Mouse (Mus musculus): Measurements from ENCODE around the gene Sirpa. TPM values are rescaled to one million over a fixed set of nuclear protein-coding genes. Genes with fewer than 3 reads are reported as not detected.

Sirpa gene
- total and polyA plus RNA-seq, 3 experiments: not detected

DNA sequence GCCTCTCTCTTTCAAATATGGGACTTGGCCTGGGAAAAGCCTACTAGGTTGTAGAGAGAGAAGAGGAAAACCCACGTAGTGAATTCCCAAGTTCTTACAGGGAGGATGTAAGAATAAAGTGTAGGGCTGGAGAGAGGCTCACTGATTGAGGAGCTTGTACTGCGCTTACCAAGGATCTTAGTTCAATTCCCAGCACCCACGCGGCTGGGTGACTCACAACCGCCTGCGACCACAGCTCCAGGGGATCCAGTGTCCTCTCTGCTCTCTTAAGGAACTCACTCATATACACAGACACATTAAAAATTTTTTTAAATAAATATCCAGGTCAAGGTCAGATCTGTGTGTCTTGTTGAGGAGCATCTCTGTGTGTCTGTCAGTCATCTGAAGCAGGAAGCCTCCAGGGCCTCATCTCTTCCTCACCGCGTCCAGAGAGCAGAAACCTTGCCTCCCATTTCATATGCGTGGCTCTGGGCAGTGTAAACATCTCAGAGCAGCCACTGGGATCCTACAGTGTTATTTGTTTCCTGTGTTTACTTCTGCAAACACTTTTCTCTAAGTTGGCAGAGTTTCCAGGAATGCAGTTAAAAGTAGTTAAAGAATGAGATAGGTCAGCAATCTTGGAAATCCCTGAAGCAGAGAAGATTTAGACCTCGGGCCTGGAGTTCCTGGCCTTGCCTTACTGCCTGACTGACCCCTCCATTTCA lies 22.0 kb downstream of the Sirpa start:
- no peaks in the 10 kb centered on the region for H3K36me3 ChIP-seq (ENCODE audit: control insufficient read depth in 1 of 2, insufficient read depth in 2 of 2, low read length in 2 of 2)
- H3K79me2 ChIP-seq (ENCODE audit: control insufficient read depth, insufficient read depth, low read length, poor library complexity): no peaks in the 10 kb centered on the region
- TF ChIP-seq NRF1 (IDR thresholded peaks at IDR 0.05; ENCODE audit: insufficient read depth, low read depth, low read length, poor library complexity, severe bottlenecking) (no peak), MYC (IDR thresholded peaks at IDR 0.05; ENCODE audit: low read depth, low read length) (no peak), KAT2A (conservative IDR thresholded peaks at IDR 0.05; ENCODE audit: low read depth, low read length) (no peak), GATA1 (IDR thresholded peaks at IDR 0.05; ENCODE audit: low read depth, low read length) (no peak), POLR2A (IDR thresholded peaks at IDR 0.05; ENCODE audit: control insufficient read depth in 1 of 2, insufficient read depth in 1 of 2, low read depth in 1 of 2, low read length in 2 of 2, poor library complexity in 1 of 2) (no peak), SIN3A (IDR thresholded peaks at IDR 0.05; ENCODE audit: low read length) (no peak), BHLHE40 (IDR thresholded peaks at IDR 0.05; ENCODE audit: borderline replicate concordance, low read depth, low read length) (no peak), ZNF384 (IDR thresholded peaks at IDR 0.05; ENCODE audit: low read depth, low read length) (no peak), POLR2AphosphoS5 (IDR thresholded peaks at IDR 0.05; ENCODE audit: borderline replicate concordance, low read depth, low read length) (no peak), HCFC1 (IDR thresholded peaks at IDR 0.05; ENCODE audit: low read depth, low read length) (no peak)
- H3K27me3 ChIP-seq (ENCODE audit: control insufficient read depth in 1 of 2, insufficient read depth in 2 of 2, low read length in 2 of 2): no peaks in the 10 kb centered on the region
- no peaks in the 10 kb centered on the region for H3K9me3 ChIP-seq (replicated peaks; ENCODE audit: insufficient read depth, low read length)
- no peak overlapping the region for H3K4me3 ChIP-seq (ENCODE audit: control insufficient read depth in 1 of 2, insufficient read depth in 1 of 2, low read depth in 2 of 2, low read length in 2 of 2)
- H3K27ac ChIP-seq (ENCODE audit: control insufficient read depth, low read depth, low read length): no peak overlapping the region
- DNase-seq (ENCODE audit: low read depth, low spot score): no peak
- no peaks in the 10 kb centered on the region for H3K4me1 ChIP-seq (ENCODE audit: control insufficient read depth in 1 of 2, insufficient read depth in 2 of 2, low read length in 2 of 2)
- H3K9ac ChIP-seq (ENCODE audit: control insufficient read depth, low read depth, low read length, poor library complexity, severe bottlenecking): no peak overlapping the region

- no peak overlapping the region for H3K9ac ChIP-seq (ENCODE audit: control insufficient read depth, low read depth, low read length, poor library complexity, severe bottlenecking)
- H3K4me3 ChIP-seq (ENCODE audit: control insufficient read depth in 1 of 2, insufficient read depth in 1 of 2, low read depth in 2 of 2, low read length in 2 of 2): no peak overlapping the region
- H3K36me3 ChIP-seq (ENCODE audit: control insufficient read depth in 1 of 2, insufficient read depth in 2 of 2, low read length in 2 of 2): no peaks in the 10 kb centered on the region
- DNase-seq (ENCODE audit: low read depth, low spot score): no peak
- H3K9me3 ChIP-seq (replicated peaks; ENCODE audit: insufficient read depth, low read length): no peaks in the 10 kb centered on the region
- no peaks in the 10 kb centered on the region for H3K4me1 ChIP-seq (ENCODE audit: control insufficient read depth in 1 of 2, insufficient read depth in 2 of 2, low read length in 2 of 2)
- no peak overlapping the region for H3K27ac ChIP-seq (ENCODE audit: control insufficient read depth, low read depth, low read length)
- TF ChIP-seq POLR2AphosphoS5 (IDR thresholded peaks at IDR 0.05; ENCODE audit: borderline replicate concordance, low read depth, low read length): no peak
- no peak for TF ChIP-seq HCFC1 (IDR thresholded peaks at IDR 0.05; ENCODE audit: low read depth, low read length)
- TF ChIP-seq RCOR1 (IDR thresholded peaks at IDR 0.05; ENCODE audit: low read depth, low read length): no peak
- H3K27me3 ChIP-seq (ENCODE audit: control insufficient read depth in 1 of 2, insufficient read depth in 2 of 2, low read length in 2 of 2): no peaks in the 10 kb centered on the region
- no peaks in the 10 kb centered on the region for H3K79me2 ChIP-seq (ENCODE audit: control insufficient read depth, insufficient read depth, low read length, poor library complexity)
These were observed 27.5 kb downstream of the Sirpa start for GRCm38 (mm10) chr2:129620148-129620547.

GRCm38 (mm10) chr2:129620881-129621280 lies 28.2 kb downstream of the Sirpa start:
- Histone ChIP-seq H3K9ac (ENCODE audit: control insufficient read depth, low read depth, low read length, poor library complexity, severe bottlenecking) (no peak overlapping the region), H3K27me3 (ENCODE audit: control insufficient read depth in 1 of 2, insufficient read depth in 2 of 2, low read length in 2 of 2) (no peaks in the 10 kb centered on the region), H3K4me1 (ENCODE audit: control insufficient read depth in 1 of 2, insufficient read depth in 2 of 2, low read length in 2 of 2) (no peaks in the 10 kb centered on the region), H3K27ac (ENCODE audit: control insufficient read depth, low read depth, low read length) (no peak overlapping the region), H3K9me3 (replicated peaks; ENCODE audit: insufficient read depth, low read length) (no peaks in the 10 kb centered on the region), H3K79me2 (ENCODE audit: control insufficient read depth, insufficient read depth, low read length, poor library complexity) (no peaks in the 10 kb centered on the region), H3K36me3 (ENCODE audit: control insufficient read depth in 1 of 2, insufficient read depth in 2 of 2, low read length in 2 of 2) (no peaks in the 10 kb centered on the region), H3K4me3 (ENCODE audit: control insufficient read depth in 1 of 2, insufficient read depth in 1 of 2, low read depth in 2 of 2, low read length in 2 of 2) (no peak overlapping the region)
- no peak for DNase-seq (ENCODE audit: low read depth, low spot score)
- TF ChIP-seq SMC3 (IDR thresholded peaks at IDR 0.05; ENCODE audit: low read depth, low read length) (no peak), ELF1 (IDR thresholded peaks at IDR 0.05; ENCODE audit: low read depth, low read length) (no peak), HCFC1 (IDR thresholded peaks at IDR 0.05; ENCODE audit: low read depth, low read length) (no peak), POLR2A (IDR thresholded peaks at IDR 0.05; ENCODE audit: control insufficient read depth in 1 of 2, insufficient read depth in 1 of 2, low read depth in 1 of 2, low read length in 2 of 2, poor library complexity in 1 of 2) (no peak), ZNF384 (IDR thresholded peaks at IDR 0.05; ENCODE audit: low read depth, low read length) (no peak), TBP (IDR thresholded peaks at IDR 0.05; ENCODE audit: low read depth, low read length) (no peak), MXI1 (IDR thresholded peaks at IDR 0.05; ENCODE audit: low read depth, low read length) (no peak)
